Mouse (Mus musculus) brain, embryonic 14.5 days (tissue): Measurements from ENCODE around the gene Plce1.

Experiments
- CTCF ChIP-seq: fragments of 200-500 bp; IDR thresholded peaks from 2 replicates; pipeline ENCODE4 v1.5.1; 2012; ENCODE audit warnings: inconsistent platforms, mild to moderate bottlenecking, moderate library complexity, borderline replicate concordance; ENCODE audit not compliant: insufficient read depth, insufficient read length; ENCODE audit errors: extremely low read depth
- POLR2A ChIP-seq: fragments of 200-500 bp; IDR thresholded peaks from 2 replicates; pipeline ENCODE4 v1.6.1; 2012; ENCODE audit warnings: mild to moderate bottlenecking, inconsistent platforms, borderline replicate concordance; ENCODE audit not compliant: poor library complexity, insufficient read depth, insufficient read length, severe bottlenecking; ENCODE audit errors: extremely low read depth

GRCm38 (mm10) chr19:38744546-38744945 is 263.6 kb downstream of the Plce1 start:
- TF ChIP-seq CTCF (no peak), POLR2A (no peak)
